Mouse (Mus musculus): ENCODE measurements at regions not wholly inside any gene's neighbourhood (a gene's known extent, or its start where the extent isn't known, plus 50 kb on each side); places are given as distances from the start of the nearest gene placed in this dataset.
"Not testable (repeated sequence)": the region's sequence is repeated elsewhere in the genome, so short reads cannot be mapped to it uniquely, and the experiment has no call there.

DNA sequence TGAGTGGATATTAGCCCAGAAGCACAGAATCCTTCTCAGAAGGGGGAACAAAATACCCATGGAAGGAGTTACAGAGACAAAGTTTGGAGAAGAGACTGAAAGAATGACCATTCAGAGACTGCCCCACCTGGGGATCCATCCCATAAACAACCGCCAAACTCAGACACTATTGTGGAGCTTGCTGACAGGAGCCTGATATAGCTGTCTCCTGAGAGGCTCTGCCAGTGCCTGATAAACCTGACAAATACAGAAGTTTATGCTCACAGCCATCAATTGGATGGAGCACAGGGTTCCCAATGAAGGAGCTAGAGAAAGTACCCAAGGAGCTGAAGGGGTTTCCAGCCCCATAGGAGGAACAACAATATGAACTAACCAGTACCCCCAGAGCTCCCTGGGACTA lies 254.1 kb upstream of the Nr5a2 start:
- ATAC-seq (replicated peaks; ENCODE audit: low FRiP score, poor library complexity, severe bottlenecking) = not testable (repeated sequence)

DNA sequence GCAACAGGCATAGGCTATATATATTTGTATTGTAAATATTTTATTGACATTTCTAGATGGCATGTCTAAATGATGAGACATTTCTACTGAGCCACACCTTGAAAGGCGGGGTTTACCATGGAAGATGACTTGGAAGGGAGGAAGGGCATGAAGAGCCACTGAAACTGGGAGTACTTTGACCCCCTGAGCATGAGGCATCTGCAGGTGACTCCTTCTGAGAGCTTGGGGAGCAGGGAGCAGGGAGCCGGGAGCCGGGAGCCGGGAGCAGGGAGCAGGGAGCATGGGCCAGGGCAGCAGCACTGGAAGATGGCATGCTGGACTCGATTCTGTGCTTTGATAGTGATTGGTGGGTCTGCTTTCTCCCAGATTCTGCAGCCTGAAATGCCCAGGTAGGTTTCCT lies 253.5 kb upstream of the Nr5a2 start:
- no peak for ATAC-seq (replicated peaks; ENCODE audit: low FRiP score, poor library complexity, severe bottlenecking)

GRCm38 (mm10) chr1:137212856-137213255 lies 252.6 kb upstream of the Nr5a2 start:
- ATAC-seq (replicated peaks; ENCODE audit: low FRiP score, poor library complexity, severe bottlenecking) = no peak

GRCm38 (mm10) chr1:137204371-137204770 lies 244.1 kb upstream of the Nr5a2 start:
- no peak for ATAC-seq (replicated peaks; ENCODE audit: low FRiP score, poor library complexity, severe bottlenecking)

DNA sequence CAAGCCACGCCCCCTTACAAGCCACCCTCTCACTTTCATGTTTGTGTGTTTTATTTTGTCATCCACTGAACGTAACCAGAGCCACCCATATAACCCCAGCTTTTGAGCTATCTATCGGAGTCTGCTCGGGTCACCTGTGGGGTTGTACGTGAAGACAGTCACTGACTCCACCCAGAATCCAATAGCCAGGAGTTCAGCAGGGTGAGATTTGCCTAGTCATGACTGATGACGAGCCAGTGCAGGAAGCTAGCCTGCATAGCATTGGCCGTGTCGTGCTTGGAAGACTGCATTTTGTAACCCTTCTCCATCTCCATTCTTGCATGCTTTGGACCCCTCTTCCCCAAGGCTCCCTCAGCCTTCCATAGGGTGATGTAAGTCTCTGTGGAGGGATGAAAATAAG lies 243.3 kb upstream of the Nr5a2 start:
- ATAC-seq (replicated peaks; ENCODE audit: low FRiP score, poor library complexity, severe bottlenecking) = no peak

- ATAC-seq (replicated peaks; ENCODE audit: low FRiP score, poor library complexity, severe bottlenecking) = no peak
These were observed 240.7 kb upstream of the Nr5a2 start for GRCm38 (mm10) chr1:137200931-137201330.

- ATAC-seq (replicated peaks; ENCODE audit: low FRiP score, poor library complexity, severe bottlenecking) = no peak
These were observed 235.7 kb upstream of the Nr5a2 start for GRCm38 (mm10) chr1:137195962-137196361.

GRCm38 (mm10) chr1:137195065-137195620 lies 234.9 kb upstream of the Nr5a2 start:
- no peak for ATAC-seq (replicated peaks; ENCODE audit: low FRiP score, poor library complexity, severe bottlenecking)

DNA sequence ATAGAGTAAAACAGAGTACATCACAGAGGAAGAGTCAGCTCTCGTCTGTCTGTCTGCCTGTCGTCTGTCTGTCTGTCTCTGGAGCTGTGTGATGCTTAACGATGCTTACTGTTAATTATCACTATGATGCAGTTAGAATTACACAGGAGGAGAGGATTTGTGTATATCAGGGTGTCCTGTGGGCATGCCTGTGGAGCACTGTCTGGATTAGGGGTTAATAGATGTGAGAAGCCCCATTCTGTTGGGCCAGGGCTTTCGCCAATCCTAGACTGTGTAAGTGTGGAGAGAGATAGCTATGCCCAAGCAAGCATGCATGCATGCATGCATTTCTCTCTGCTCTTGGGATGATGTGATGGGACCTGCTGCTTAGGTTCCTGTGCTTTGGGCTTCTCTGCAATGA lies 218.0 kb upstream of the Nr5a2 start:
- no peak for ATAC-seq (replicated peaks; ENCODE audit: low FRiP score, poor library complexity, severe bottlenecking)

GRCm38 (mm10) chr1:137176696-137177095 lies 216.4 kb upstream of the Nr5a2 start:
- no peak for ATAC-seq (replicated peaks; ENCODE audit: low FRiP score, poor library complexity, severe bottlenecking)

GRCm38 (mm10) chr1:137174081-137174480 lies 213.8 kb upstream of the Nr5a2 start:
- no peak for ATAC-seq (replicated peaks; ENCODE audit: low FRiP score, poor library complexity, severe bottlenecking)

GRCm38 (mm10) chr1:137172128-137172527 lies 211.9 kb upstream of the Nr5a2 start:
- ATAC-seq (replicated peaks; ENCODE audit: low FRiP score, poor library complexity, severe bottlenecking) = no peak

GRCm38 (mm10) chr1:137171451-137171850 lies 211.2 kb upstream of the Nr5a2 start:
- no peak for ATAC-seq (replicated peaks; ENCODE audit: low FRiP score, poor library complexity, severe bottlenecking)

DNA sequence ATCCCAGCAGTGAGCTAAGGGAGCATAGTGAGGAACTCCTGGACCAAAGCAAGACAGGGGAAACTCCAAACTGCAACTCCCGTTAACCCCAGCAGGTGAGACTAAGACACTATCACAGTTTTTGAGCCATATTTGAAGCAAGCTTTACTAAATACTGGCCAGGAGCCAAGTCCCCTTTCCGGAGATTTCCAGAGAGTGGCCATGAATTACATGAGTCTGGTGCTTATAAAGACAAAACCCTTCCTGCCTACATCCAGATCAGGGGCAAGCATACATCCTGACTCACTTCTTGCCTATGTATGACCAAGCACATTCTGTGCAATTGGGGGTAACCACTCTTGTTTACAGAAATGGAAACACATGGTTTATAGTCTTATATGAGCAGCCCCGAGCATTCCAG lies 187.6 kb upstream of the Nr5a2 start:
- ATAC-seq (replicated peaks; ENCODE audit: low FRiP score, poor library complexity, severe bottlenecking) = no peak

DNA sequence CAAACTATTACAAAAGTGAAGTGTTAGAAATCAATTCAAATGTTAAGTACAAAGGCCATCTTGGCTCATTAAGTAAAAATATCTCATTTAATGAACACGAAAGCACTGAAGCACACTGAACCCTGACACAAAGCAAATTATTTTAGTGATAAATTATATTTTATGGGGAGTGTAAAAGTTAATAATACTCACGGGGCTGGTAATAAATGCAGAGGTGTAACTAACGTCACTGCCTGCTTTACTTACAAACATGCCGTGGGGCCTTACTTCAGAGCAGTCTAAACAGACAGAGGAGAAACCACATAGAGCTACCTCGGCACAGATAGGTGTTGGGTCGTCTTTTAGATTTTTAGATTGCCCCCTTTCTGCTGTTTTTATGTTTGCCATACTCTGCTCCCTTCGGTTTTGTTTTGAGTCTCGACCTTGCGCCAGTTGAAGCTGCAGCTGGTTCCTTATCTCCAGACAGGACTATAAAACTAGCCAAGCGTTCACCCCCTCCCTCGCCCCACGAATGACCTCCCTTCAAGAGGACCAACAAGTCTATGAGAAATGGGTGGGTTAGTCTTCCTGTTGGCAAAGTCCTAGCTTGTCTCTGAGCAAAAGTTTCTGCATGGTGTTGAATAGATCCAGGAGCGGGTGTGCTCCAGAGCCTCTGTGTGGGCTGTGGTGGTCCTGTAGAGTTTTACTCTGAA lies 181.8 kb upstream of the Nr5a2 start:
- no peak for ATAC-seq (replicated peaks; ENCODE audit: low FRiP score, poor library complexity, severe bottlenecking)

DNA sequence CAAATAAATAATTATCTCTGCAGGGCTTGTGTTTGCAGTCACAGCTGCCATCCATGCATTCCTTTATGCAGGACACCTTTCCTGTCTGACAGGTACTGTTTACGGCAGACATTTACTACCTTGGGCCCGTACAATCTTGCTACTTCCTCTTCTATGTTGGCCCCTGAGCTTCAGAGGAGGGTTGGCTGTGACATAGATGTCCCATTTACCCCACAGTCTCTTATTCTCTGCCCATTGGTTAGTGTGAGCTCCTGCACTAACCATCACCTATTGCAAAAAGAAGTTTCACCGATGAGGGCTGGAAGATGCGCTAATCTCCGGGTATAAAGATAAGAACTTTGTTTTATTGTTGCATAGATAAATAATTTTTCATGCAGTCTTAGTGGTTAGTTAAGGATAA lies 181.1 kb upstream of the Nr5a2 start:
- no peak for ATAC-seq (replicated peaks; ENCODE audit: low FRiP score, poor library complexity, severe bottlenecking)

- ATAC-seq (replicated peaks; ENCODE audit: low FRiP score, poor library complexity, severe bottlenecking) = no peak
These were observed 175.9 kb upstream of the Nr5a2 start for GRCm38 (mm10) chr1:137136156-137136555.

GRCm38 (mm10) chr1:137133734-137134133 lies 173.5 kb upstream of the Nr5a2 start:
- ATAC-seq (replicated peaks; ENCODE audit: low FRiP score, poor library complexity, severe bottlenecking) = no peak

- ATAC-seq (replicated peaks; ENCODE audit: low FRiP score, poor library complexity, severe bottlenecking) = no peak
These were observed 170.0 kb upstream of the Nr5a2 start for GRCm38 (mm10) chr1:137130264-137130663.

GRCm38 (mm10) chr1:137129116-137129515 lies 168.9 kb upstream of the Nr5a2 start:
- no peak for ATAC-seq (replicated peaks; ENCODE audit: low FRiP score, poor library complexity, severe bottlenecking)

GRCm38 (mm10) chr1:137117866-137118265 lies 157.6 kb upstream of the Nr5a2 start:
- ATAC-seq (replicated peaks; ENCODE audit: low FRiP score, poor library complexity, severe bottlenecking) = no peak

DNA sequence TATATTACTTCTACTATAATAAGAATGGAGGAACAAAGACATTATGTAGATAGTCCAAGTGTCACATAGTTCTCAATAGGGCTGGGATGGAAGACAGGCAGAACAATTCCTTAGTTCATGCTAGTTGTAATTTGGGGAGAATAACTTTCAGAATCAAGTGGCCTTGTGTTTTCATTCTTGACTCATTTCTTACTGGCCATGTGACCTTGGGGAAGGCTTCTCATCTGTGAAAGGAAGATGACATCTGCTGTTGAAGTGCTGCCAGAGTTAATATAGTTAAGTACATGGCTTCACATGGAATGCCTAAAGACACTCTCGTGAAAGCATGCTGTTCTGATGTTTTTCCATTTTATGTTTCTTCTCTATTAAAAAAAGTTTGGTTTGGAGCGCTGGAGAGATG lies 146.2 kb upstream of the Nr5a2 start:
- no peak for ATAC-seq (replicated peaks; ENCODE audit: low FRiP score, poor library complexity, severe bottlenecking)

Data from erythroblast, adult 5-6 weeks (primary cell).